Comparison of ENCODE assay signal across 23 mouse cellular contexts in the genomic region with DNA sequence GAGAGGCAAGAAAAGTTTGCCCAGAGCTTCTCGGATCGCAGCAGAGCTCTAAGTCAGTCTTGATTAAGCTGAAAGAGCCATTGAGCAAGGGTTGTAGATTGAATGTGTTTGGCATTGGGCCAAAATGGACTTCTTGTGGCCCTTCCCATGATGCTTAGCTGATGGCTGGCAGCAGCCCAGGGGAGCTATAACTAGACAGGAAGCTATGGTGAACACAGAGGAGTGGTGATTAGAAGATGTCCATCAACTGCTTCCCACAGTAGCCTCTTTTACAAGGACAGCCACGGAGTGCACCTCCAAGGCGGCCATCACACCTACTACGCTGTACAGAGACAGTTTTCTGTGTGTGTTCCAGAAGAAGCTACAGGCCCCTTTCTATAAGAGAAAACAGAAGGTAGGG.
A peak's percentile ranks its signal among the peaks of the same experiment; 100 is the strongest.
DNase-seq lines count a peak whose midpoint lies in the region; ATAC-seq and TF ChIP-seq lines count a peak whose summit lies in the region.
"Had no signal": no experiment of that assay in that cellular context is flagged by ENCODE, and none has a peak within 500 bp of the region (broad histone marks: within the 10 kb centered on the region; RNA-seq: fewer than 3 reads in every experiment).

No protein-coding gene starts in this region.

- no peaks in the 10 kb centered on the region for H3K4me1 ChIP-seq in embryonic facial prominence, embryonic 14.5 days (ENCODE audit: control insufficient read depth, insufficient read depth, low read length)
- H3K4me1 ChIP-seq in embryonic facial prominence, embryonic 10.5 days: no peaks in the 10 kb centered on the region
- H3K4me1 ChIP-seq in hindbrain, postnatal 0 days (ENCODE audit: insufficient read depth, low read length): no peaks in the 10 kb centered on the region
- no peaks in the 10 kb centered on the region for H3K4me1 ChIP-seq in hindbrain, embryonic 10.5 days (replicated peaks)
- H3K4me1 ChIP-seq: forebrain, embryonic 12.5 days; hindbrain, embryonic 15.5 days; intestine, embryonic 15.5 days; liver, embryonic 12.5 days; lung, embryonic 15.5 days; neural tube, embryonic 13.5 days had no signal

- no peak overlapping the region for H3K9ac ChIP-seq in embryonic facial prominence, embryonic 14.5 days (ENCODE audit: low read depth, low read length)
- H3K9ac ChIP-seq in hindbrain, postnatal 0 days (replicated peaks; ENCODE audit: low read length): no peak overlapping the region
- H3K9ac ChIP-seq: forebrain, embryonic 12.5 days; heart, embryonic 12.5 days; hindbrain, embryonic 15.5 days; intestine, embryonic 15.5 days; limb, embryonic 13.5 days; liver, embryonic 12.5 days; lung, embryonic 15.5 days; neural tube, embryonic 13.5 days had no signal

- TF ChIP-seq CTCF in hindbrain, postnatal 0 days (IDR thresholded peaks at IDR 0.05; ENCODE audit: low read depth): no peak

- no peaks in the 10 kb centered on the region for H3K36me3 ChIP-seq in embryonic facial prominence, embryonic 14.5 days (ENCODE audit: control insufficient read depth, insufficient read depth, low read length)
- H3K36me3 ChIP-seq in embryonic facial prominence, embryonic 10.5 days (replicated peaks): no peaks in the 10 kb centered on the region
- H3K36me3 ChIP-seq in hindbrain, postnatal 0 days (ENCODE audit: insufficient read depth, low read length): no peaks in the 10 kb centered on the region
- H3K36me3 ChIP-seq in hindbrain, embryonic 10.5 days: no peaks in the 10 kb centered on the region
- H3K36me3 ChIP-seq: forebrain, embryonic 12.5 days; heart, embryonic 12.5 days; hindbrain, embryonic 15.5 days; intestine, embryonic 15.5 days; limb, embryonic 13.5 days; liver, embryonic 12.5 days; lung, embryonic 15.5 days; neural tube, embryonic 13.5 days had no signal

- ATAC-seq in embryonic facial prominence, embryonic 14.5 days (ENCODE audit: low read depth): no peak
- ATAC-seq in hindbrain, postnatal 0 days: no peak
- ATAC-seq: intestine, embryonic 15.5 days; liver, embryonic 12.5 days had no signal

- peak; percentile 61 for DNase-seq in embryonic facial prominence, embryonic 14.5 days (ENCODE audit: low spot score)
- DNase-seq in embryonic facial prominence, embryonic 10.5 days (ENCODE audit: low spot score): no peak
- peak; percentile 33 for DNase-seq in hindbrain, postnatal 0 days (ENCODE audit: low spot score)
- no peak for DNase-seq in hindbrain, embryonic 10.5 days (ENCODE audit: low spot score)
- DNase-seq in lung, postnatal 10 days: peak; percentile 13
- DNase-seq in lung, postnatal 36 days: no peak
- peak; percentile 7 for DNase-seq in NIH3T3 (ENCODE audit: low read depth)
- DNase-seq: adrenal gland, postnatal 36 days; cerebellum, adult 11 months; cerebellum, adult 9-11 months; gastrocnemius, adult 2 months; midbrain, embryonic 14.5 days; thymus, adult 18-20 months; thymus, postnatal 36 days had no signal

- no peaks in the 10 kb centered on the region for H3K9me3 ChIP-seq in embryonic facial prominence, embryonic 14.5 days (ENCODE audit: control insufficient read depth, low read length)
- no peaks in the 10 kb centered on the region for H3K9me3 ChIP-seq in embryonic facial prominence, embryonic 10.5 days
- no peaks in the 10 kb centered on the region for H3K9me3 ChIP-seq in hindbrain, postnatal 0 days (ENCODE audit: low read length)
- H3K9me3 ChIP-seq in hindbrain, embryonic 10.5 days: no peaks in the 10 kb centered on the region
- H3K9me3 ChIP-seq: forebrain, embryonic 12.5 days; heart, embryonic 12.5 days; hindbrain, embryonic 15.5 days; intestine, embryonic 15.5 days; limb, embryonic 13.5 days; liver, embryonic 12.5 days; lung, embryonic 15.5 days; neural tube, embryonic 13.5 days had no signal

- no peaks in the 10 kb centered on the region for H3K27me3 ChIP-seq in embryonic facial prominence, embryonic 14.5 days (replicated peaks; ENCODE audit: control insufficient read depth, insufficient read depth, low read length)
- H3K27me3 ChIP-seq in embryonic facial prominence, embryonic 10.5 days (replicated peaks; ENCODE audit: low read depth, poor library complexity, severe bottlenecking): no peaks in the 10 kb centered on the region
- H3K27me3 ChIP-seq in hindbrain, postnatal 0 days (ENCODE audit: insufficient read depth, low read length): no peaks in the 10 kb centered on the region
- no peaks in the 10 kb centered on the region for H3K27me3 ChIP-seq in hindbrain, embryonic 10.5 days (ENCODE audit: insufficient read depth, poor library complexity, severe bottlenecking)
- H3K27me3 ChIP-seq: forebrain, embryonic 12.5 days; heart, embryonic 12.5 days; hindbrain, embryonic 15.5 days; intestine, embryonic 15.5 days; limb, embryonic 13.5 days; liver, embryonic 12.5 days; lung, embryonic 15.5 days; neural tube, embryonic 13.5 days had no signal

- 76% methylated on average over 5 of the region's 5 CpGs for WGBS in embryonic facial prominence, embryonic 14.5 days
- WGBS in embryonic facial prominence, embryonic 10.5 days: 93% methylated on average over 5 of the region's 5 CpGs
- 65% methylated on average over 5 of the region's 5 CpGs for WGBS in hindbrain, postnatal 0 days
- 91% methylated on average over 5 of the region's 5 CpGs for WGBS in hindbrain, embryonic 10.5 days

- H3K4me3 ChIP-seq in embryonic facial prominence, embryonic 14.5 days (ENCODE audit: low read depth, low read length): no peak overlapping the region
- no peak overlapping the region for H3K4me3 ChIP-seq in embryonic facial prominence, embryonic 10.5 days
- H3K4me3 ChIP-seq in hindbrain, postnatal 0 days (ENCODE audit: low read length): no peak overlapping the region
- no peak overlapping the region for H3K4me3 ChIP-seq in hindbrain, embryonic 10.5 days
- H3K4me3 ChIP-seq: forebrain, embryonic 12.5 days; gastrocnemius, adult 2 months; heart, embryonic 12.5 days; hindbrain, embryonic 15.5 days; intestine, embryonic 15.5 days; limb, embryonic 13.5 days; liver, embryonic 12.5 days; lung, embryonic 15.5 days; myocyte; neural tube, embryonic 13.5 days had no signal

- no peak overlapping the region for H3K4me2 ChIP-seq in embryonic facial prominence, embryonic 14.5 days (ENCODE audit: low read depth, low read length)
- H3K4me2 ChIP-seq in hindbrain, postnatal 0 days (ENCODE audit: low read depth, low read length): no peak overlapping the region
- H3K4me2 ChIP-seq: forebrain, embryonic 12.5 days; heart, embryonic 12.5 days; hindbrain, embryonic 15.5 days; intestine, embryonic 15.5 days; limb, embryonic 13.5 days; liver, embryonic 12.5 days; lung, embryonic 15.5 days; neural tube, embryonic 13.5 days had no signal

- H3K27ac ChIP-seq in embryonic facial prominence, embryonic 14.5 days (replicated peaks; ENCODE audit: low read depth, low read length): no peak overlapping the region
- no peak overlapping the region for H3K27ac ChIP-seq in embryonic facial prominence, embryonic 10.5 days (replicated peaks)
- H3K27ac ChIP-seq in hindbrain, postnatal 0 days: no peak overlapping the region
- no peak overlapping the region for H3K27ac ChIP-seq in hindbrain, embryonic 10.5 days
- H3K27ac ChIP-seq: forebrain, embryonic 12.5 days; gastrocnemius, adult 2 months; hindbrain, embryonic 15.5 days; intestine, embryonic 15.5 days; limb, embryonic 13.5 days; liver, embryonic 12.5 days; lung, embryonic 15.5 days; neural tube, embryonic 13.5 days had no signal

Comparison
In these comparisons a context has a peak if more than half of its experiments do, and no peak if none do; other contexts are left out.
1. DNase-seq: peak in embryonic facial prominence, embryonic 14.5 days (single experiment), hindbrain, postnatal 0 days (single experiment), lung, postnatal 10 days (single experiment) and NIH3T3 (single experiment); none in embryonic facial prominence, embryonic 10.5 days (single experiment), hindbrain, embryonic 10.5 days (single experiment) and lung, postnatal 36 days (single experiment).